Mouse (Mus musculus) frontal cortex, postnatal 25 days (tissue): ENCODE data around the gene Gm11992.

Experiments
- DNase-seq, 2 experiments: peaks; one replicate each; pipeline ENCODE4 v3.0.0; 2022; ENCODE audit warnings: low spot score in 2 of 2

The Gm11992 gene

DNA sequence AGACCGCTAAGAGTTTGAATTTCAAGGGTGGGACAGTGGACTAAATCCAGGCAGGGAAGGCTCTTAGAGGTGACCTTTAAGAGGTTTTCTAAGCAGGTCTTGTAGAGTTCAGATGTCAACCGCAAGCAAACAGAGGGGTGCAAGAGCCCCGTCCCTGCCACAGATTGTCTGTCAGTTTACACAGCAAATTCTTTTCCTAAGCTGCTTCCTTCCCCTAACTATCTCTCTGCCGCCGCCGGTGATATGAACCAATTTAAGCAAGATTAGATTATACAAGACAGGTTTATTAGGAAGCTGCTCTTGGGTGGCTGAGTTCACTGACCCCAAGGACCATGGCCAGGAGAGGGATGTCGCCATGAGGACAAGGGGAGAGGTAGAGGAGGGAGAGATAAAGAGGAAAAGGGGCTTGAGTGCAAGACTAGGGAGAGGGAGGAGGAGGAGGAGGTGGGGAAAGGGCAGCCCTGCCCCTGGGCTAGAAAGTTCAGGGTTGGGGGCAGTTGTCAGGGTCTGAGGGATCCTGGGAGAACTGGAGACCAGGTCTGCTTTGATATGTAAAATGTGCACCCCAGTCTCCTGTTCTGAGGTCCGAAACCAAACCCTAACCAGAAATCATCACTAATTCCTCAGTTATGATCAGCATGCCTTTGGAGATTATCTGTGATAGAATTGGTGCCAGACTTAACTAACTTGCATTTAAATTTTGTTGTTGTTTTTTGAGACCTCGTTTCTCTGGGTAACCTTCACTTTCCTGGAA is 67.2 kb downstream of the Gm11992 start:
- no peak for DNase-seq

DNA sequence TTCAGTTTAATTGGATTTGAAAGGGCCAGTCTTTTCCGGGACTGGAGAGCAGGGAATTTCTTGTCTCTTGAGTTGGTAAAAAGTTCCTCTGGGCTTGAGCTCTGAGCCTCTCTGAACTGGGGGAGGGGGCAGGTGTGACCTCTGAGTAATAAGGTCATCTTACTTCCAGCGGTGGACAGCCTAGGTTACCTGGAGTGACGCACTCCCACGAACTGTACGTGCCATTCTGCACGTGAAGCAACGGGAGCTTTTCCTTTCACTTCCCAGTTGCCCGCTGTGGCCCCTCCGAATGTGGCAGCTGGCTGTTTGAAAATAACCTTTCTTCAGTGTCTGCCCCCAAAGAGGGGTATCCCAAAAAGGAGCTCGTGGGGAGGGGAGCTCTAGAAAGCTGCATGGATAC is 67.7 kb downstream of the Gm11992 start:
- no peak for DNase-seq

DNA sequence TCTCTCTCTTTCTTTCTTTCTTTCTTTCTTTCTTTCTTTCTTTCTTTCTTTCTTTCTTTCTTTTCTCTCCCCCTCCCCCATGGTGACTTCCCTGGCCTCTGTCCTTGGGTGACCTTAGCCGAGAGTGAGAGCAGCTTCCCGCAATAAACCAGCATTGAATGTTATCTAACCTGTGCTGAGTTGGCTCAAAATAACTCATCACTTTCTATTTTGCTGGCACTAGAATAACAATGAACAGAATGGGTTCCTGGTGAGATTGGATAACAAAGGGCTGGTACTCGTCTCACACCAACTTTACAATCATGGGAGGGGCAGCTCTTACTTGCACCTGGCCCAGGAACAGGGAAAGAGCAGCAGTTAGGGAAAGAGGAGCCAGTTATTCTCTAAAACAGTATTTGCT is 68.5 kb downstream of the Gm11992 start:
- DNase-seq = no peak

DNA sequence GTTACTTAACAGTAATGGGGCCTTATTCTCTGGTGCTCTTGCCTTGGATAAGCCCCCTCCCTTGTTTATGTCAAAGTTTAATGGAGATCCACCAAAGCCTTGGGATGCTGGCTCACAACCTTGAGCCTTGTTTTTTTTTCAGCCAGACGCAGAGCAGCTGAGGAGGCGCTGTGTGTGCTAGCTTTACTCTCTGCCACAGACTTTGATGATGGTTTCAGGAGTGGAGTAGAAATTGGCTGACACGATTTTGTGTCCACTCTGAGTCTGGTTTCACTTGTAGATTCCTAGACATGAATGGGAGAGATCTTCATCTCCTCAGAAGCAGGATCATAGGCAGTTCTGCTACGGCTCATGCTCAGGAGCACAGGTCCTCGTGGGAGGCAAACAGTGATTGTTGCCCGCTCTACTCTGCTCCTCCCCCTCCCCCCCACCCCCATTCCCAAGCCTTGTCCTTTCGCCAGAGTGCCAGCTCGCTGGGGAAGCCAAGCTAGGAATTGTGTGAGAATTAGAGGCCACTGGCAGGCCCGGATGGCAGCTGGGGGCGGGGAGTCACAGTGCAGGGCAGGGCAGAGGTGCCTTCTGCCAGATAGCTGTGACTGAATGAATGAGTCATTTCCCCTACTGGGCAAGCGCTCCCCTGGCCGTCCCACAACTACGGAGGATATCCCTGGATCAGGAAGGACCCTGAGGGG is 69.1 kb downstream of the Gm11992 start:
- peak in 1 of 2 experiments; percentile 16 for DNase-seq

DNA sequence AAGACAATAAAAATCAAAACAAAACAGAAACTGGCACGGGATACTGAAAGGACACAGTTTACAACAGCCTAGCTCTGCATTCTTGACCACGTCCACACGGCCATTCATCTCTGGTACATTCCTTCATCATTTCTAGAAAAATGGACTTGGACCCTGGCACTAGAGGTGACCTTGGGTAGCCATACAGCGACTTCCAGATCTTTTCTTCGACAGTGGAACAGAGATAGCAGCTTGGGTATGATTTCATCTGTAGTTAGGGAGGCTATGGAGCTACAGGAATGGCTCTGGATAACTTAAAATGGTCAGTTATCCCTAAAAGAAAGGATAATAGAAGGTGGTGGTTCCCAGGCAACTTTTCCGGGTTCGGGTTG is 69.6 kb downstream of the Gm11992 start, which contains the start of gene Upp1:
Gene Upp1, plus strand, starts transcription at position 54 of the 371 bp plus-strand sequence.
- DNase-seq = no peak

DNA sequence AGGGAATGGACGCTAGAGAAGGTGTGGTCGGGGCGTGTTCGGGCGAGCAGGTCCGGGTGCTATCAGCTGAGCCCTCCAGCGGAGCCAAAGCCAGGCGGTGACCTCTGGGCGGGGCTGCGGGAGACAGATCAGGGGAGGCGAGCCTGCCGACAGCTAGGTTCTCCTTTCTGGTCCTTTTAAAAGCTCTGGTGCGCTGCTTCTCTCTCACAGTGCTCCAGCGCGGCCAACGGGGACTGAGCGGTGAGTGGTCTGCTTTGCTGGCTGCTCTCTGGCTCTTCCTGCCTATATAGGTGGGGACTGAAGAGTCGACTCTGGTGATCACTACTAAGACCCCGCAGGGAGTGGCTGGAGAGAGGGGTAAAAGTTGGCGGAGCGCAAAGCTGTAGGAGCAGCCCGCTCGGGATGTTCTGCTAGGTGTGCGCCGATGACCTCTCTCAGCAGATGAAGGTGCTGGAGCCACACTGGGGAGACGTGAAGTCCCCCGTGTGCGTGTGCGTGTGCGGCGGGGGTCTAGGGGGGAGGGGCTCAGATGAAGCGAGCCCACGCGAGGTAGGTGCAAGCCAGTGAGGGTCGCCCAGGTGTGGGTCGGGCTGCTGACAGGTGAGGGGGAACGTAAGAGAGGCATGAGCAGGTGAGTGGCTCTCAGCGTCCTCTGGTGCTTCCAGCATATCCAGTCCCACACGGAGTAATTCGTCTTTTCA is 70.2 kb downstream of the Gm11992 start:
- DNase-seq = no peak
